Mouse (Mus musculus) liver, adult 2 months (tissue): ENCODE measurements around the gene Stag1. TPM values are rescaled to one million over a fixed set of nuclear protein-coding genes. Genes with fewer than 3 reads are reported as not detected.

ENCODE experiments used
- DNase-seq: peaks from one replicate; pipeline ENCODE4 v3.0.0-alpha.2; 2011; ENCODE audit warnings: low read depth, low spot score; ENCODE audit errors: extremely low read depth
- H3K27ac ChIP-seq: fragments of 200-500 bp; replicated peaks from 2 replicates; pipeline ENCODE4 v1.5.1; 2012; ENCODE audit warnings: low read depth, mild to moderate bottlenecking, control low read depth, inconsistent platforms, low read length; ENCODE audit not compliant: insufficient read depth
- H3K27me3 ChIP-seq: fragments of 200-500 bp; 2 replicates; pipeline ENCODE4 v1.6.1; 2012; ENCODE audit warnings: mild to moderate bottlenecking, moderate library complexity, low read length, inconsistent platforms; ENCODE audit not compliant: control insufficient read depth, insufficient read depth
- H3K36me3 ChIP-seq: fragments of 200-500 bp; 2 replicates; pipeline ENCODE4 v1.6.1; 2012; ENCODE audit warnings: low read length, inconsistent platforms; ENCODE audit not compliant: control insufficient read depth, insufficient read depth
- H3K4me1 ChIP-seq: fragments of 200-500 bp; 2 replicates; pipeline ENCODE4 v1.6.1; 2011; ENCODE audit warnings: low read length; ENCODE audit not compliant: control insufficient read depth, insufficient read depth
- H3K4me3 ChIP-seq: fragments of 200-500 bp; 2 replicates; pipeline ENCODE4 v1.5.1; 2011; ENCODE audit warnings: low read depth, mild to moderate bottlenecking, control low read depth, low read length, moderate library complexity; ENCODE audit not compliant: insufficient read depth
- H3K79me2 ChIP-seq: fragments of 200-500 bp; 2 replicates; pipeline ENCODE4 v1.6.1; 2012; ENCODE audit warnings: inconsistent platforms, mild to moderate bottlenecking, low read length, moderate library complexity; ENCODE audit not compliant: control insufficient read depth, insufficient read depth
- H3K9ac ChIP-seq: fragments of 200-500 bp; 2 replicates; pipeline ENCODE4 v1.6.1; 2012; ENCODE audit warnings: low read depth, mild to moderate bottlenecking, control low read depth, inconsistent platforms, low read length
- CTCF ChIP-seq: fragments of 200-500 bp; IDR thresholded peaks from 2 replicates; pipeline ENCODE4 v1.5.1; 2011; ENCODE audit warnings: low read depth, low read length, control low read depth
- POLR2A ChIP-seq: fragments of 200-500 bp; IDR thresholded peaks from 2 replicates; pipeline ENCODE4 v1.6.1; 2011; ENCODE audit warnings: low read length, control low read depth; ENCODE audit not compliant: insufficient read depth; ENCODE audit errors: extremely low read depth
- WGBS: fragments of 180-500 bp; shearing (Covaris S2); methylation state at CpG from one replicate; pipeline ENCODE4 v1.1.7; 2018; 5-methylcytosine and 5-hydroxymethylcytosine counted together
- polyA plus RNA-seq: library from polyadenylated mRNA; depleted of rRNA; stranded (reverse); fragments of >200 nt; gene quantifications from 2 replicates; pipeline ENCODE4 v1.2.3, GENCODE M21; 2012
- total RNA-seq: library from RNA; depleted of rRNA; stranded (reverse); fragments of >200 nt; gene quantifications from 2 replicates; pipeline ENCODE4 v1.2.3, GENCODE M21; 2014

Gene Stag1
- total and polyA plus RNA-seq, 2 experiments: 1.4 to 23.0 TPM

DNA sequence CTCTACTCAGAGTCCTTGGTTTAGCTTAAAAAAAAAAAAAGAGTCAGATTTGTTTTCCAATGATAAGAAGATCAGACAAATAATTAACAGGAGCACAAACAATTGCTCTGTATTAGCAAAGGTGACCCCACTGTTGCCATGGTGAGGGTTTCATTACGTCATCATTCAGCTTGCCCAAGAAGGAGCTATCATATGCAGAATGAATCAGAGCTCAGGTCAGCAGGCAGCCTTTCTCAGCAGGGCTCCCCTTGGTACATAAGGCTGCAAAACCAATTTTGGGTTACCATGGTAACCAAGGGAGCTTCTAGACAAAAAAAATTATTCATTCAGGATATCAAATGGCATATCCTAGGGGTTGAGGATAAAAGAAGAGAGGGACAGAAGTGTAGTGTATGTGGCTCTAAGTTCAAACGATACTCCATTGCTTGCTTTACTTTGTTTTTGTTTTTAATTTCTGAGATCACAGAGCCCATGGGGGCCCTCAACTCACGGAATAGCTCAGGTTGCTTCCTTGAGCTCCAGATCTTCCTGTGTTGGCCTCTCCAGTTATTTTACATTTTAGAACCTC, 2.2 kb downstream of the Stag1 start:
- Histone ChIP-seq H3K4me3 (no peak overlapping the region; the same call in 1 of the 2 replicates), H3K27ac (peak overlapping the region; percentile 89; the same call in 1 of the 2 replicates), H3K27me3 (no peaks in the 10 kb centered on the region), H3K9ac (no peak overlapping the region), H3K36me3 (no peaks in the 10 kb centered on the region), H3K79me2 (no peaks in the 10 kb centered on the region), H3K4me1 (peaks cover 6% of the 10 kb centered on the region; the same call in 1 of the 2 replicates)
- peak; percentile 99 for DNase-seq
- no peak for TF ChIP-seq POLR2A
- TF ChIP-seq CTCF: no peak
- WGBS: 52% methylated on average over 3 of the region's 3 CpGs

DNA sequence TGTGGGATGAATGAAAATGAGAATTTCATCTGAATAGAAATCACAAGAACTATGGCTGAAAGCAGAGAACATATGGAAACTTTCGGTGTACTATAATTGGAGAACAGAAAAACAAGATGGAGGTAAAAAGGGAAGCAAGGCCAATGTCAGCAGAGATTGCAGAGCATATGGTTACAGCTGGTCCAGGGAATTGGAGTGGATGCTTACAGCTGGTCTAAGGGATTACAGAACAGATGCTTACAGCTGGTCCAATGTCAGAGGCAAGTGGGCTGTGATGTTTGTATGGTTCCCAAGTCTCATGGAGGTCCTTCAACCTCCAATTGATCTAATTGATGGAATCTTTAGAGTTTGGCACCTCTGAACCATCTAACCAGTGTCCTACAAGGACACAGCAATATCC, 4.5 kb downstream of the Stag1 start:
- Histone ChIP-seq H3K36me3 (no peaks in the 10 kb centered on the region), H3K27me3 (no peaks in the 10 kb centered on the region), H3K27ac (no peak overlapping the region), H3K9ac (no peak overlapping the region), H3K4me3 (no peak overlapping the region), H3K4me1 (peaks cover 10% of the 10 kb centered on the region), H3K79me2 (no peaks in the 10 kb centered on the region)
- DNase-seq: no peak
- TF ChIP-seq CTCF: no peak
- TF ChIP-seq POLR2A: no peak
- 89% methylated on average over 1 of the region's 1 CpGs for WGBS

- no peak overlapping the region for H3K27ac ChIP-seq
- H3K4me3 ChIP-seq: no peak overlapping the region
- H3K9ac ChIP-seq: no peak overlapping the region
- H3K4me1 ChIP-seq: peaks cover 10% of the 10 kb centered on the region
- no peaks in the 10 kb centered on the region for H3K79me2 ChIP-seq
- H3K27me3 ChIP-seq: no peaks in the 10 kb centered on the region
- 88% methylated on average over 5 of the region's 5 CpGs for WGBS
- no peak for TF ChIP-seq POLR2A
- no peak for TF ChIP-seq CTCF
- DNase-seq: no peak
- no peaks in the 10 kb centered on the region for H3K36me3 ChIP-seq
Observed at GRCm38 (mm10) chr9:100603156-100603555, 5.6 kb downstream of the Stag1 start.

GRCm38 (mm10) chr9:100605522-100605921, 7.9 kb downstream of the Stag1 start:
- no peak for TF ChIP-seq POLR2A
- no peak for TF ChIP-seq CTCF
- Histone ChIP-seq H3K9ac (no peak overlapping the region), H3K4me1 (peaks cover 3% of the 10 kb centered on the region; the same call in 1 of the 2 replicates), H3K79me2 (no peaks in the 10 kb centered on the region), H3K36me3 (no peaks in the 10 kb centered on the region), H3K27me3 (no peaks in the 10 kb centered on the region), H3K4me3 (no peak overlapping the region), H3K27ac (no peak overlapping the region)
- DNase-seq: no peak
- WGBS: 92% methylated on average over 1 of the region's 1 CpGs

DNA sequence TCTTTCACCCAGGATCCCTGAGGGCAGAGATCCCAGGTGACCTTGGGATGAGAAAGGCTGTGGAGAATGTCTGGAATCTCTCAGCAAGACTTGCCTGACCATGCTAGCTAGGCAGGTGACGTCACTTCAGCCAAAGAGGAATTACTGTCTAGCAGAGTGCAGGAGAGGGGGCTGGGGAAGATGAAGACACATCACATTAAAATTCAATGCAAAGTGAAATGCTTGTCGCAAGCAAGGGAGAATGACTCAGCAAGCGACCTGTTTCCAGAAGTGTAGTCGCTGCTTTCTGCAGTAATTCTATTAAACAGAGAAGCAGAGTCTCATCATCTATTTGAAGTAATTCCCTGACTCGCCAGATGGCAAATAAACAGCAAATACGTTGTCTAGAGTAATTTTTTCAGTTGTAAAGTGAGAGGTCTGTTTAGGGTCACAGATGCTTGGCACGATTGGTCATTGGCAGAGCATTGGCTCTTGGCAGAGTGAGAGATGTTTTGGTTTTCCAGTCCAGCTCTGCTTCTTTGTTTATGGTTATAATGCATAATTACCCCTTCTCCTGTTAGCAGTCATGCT, 8.5 kb downstream of the Stag1 start:
- Histone ChIP-seq H3K4me3 (no peak overlapping the region), H3K36me3 (no peaks in the 10 kb centered on the region), H3K79me2 (no peaks in the 10 kb centered on the region), H3K27me3 (no peaks in the 10 kb centered on the region), H3K27ac (no peak overlapping the region), H3K4me1 (peaks cover 3% of the 10 kb centered on the region; the same call in 1 of the 2 replicates), H3K9ac (no peak overlapping the region)
- 23% methylated on average over 7 of the region's 7 CpGs for WGBS
- TF ChIP-seq POLR2A (no peak), CTCF (no peak)
- peak; percentile 64 for DNase-seq

DNA sequence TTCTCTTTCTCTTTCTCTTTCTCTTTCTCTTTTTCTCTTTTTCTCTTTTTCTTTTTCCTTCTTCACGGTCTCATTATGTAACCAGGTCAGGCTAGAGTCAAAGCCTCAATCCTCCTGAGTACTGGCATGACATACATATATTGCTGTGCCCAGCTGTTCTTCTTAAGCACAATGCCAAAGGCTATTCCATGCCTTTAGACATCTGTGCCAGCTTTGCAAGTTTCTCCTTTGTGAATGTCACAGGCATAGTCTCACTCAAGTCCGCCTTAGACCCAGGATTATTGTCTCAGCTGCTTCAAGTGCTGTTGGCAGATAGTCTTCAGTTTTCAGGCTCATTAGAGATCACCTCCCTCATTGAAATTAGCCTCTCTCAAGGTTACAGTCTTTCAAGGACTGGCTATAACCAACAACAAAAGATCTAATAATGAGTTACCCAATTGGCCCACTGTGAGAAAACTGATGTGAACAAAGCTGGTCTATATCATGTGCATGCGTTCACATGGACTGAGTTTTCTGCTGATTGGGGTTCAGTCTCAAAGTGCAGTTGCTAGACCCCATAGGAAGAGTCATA, 16.0 kb downstream of the Stag1 start:
- H3K27me3 ChIP-seq: no peaks in the 10 kb centered on the region
- 98% methylated on average over 3 of the region's 3 CpGs for WGBS
- H3K79me2 ChIP-seq: no peaks in the 10 kb centered on the region
- H3K36me3 ChIP-seq: no peaks in the 10 kb centered on the region
- no peak for DNase-seq
- TF ChIP-seq CTCF (no peak), POLR2A (no peak)
- no peak overlapping the region for H3K4me3 ChIP-seq
- no peak overlapping the region for H3K27ac ChIP-seq
- H3K4me1 ChIP-seq: peaks cover 7% of the 10 kb centered on the region
- no peak overlapping the region for H3K9ac ChIP-seq
